Mouse (Mus musculus) neural tube, embryonic 11.5 days (tissue): ENCODE results near the gene Map2k5. TPM values are rescaled to one million over a fixed set of nuclear protein-coding genes. Genes with fewer than 3 reads are reported as not detected.

Source experiments
- ATAC-seq: fragments of 200-750 bp; cut with Nextera tagmentation; 2 replicates; pipeline ENCODE4 v1.8.0; 2017; ENCODE audit warnings: moderate number of reproducible peaks, mild to moderate bottlenecking, moderate TSS enrichment, moderate library complexity; ENCODE audit not compliant: insufficient read depth, low FRiP score, low TSS enrichment
- DNase-seq: peaks from one replicate; pipeline ENCODE4 v3.0.0-alpha.2; 2015; ENCODE audit warnings: low spot score
- H3K27ac ChIP-seq: fragments of 300-500 bp; sonication (generic); 2 replicates; pipeline ENCODE4 v1.5.1; 2014; ENCODE audit warnings: low read depth, mild to moderate bottlenecking, low read length
- H3K27me3 ChIP-seq: fragments of 300-500 bp; sonication (generic); 2 replicates; pipeline ENCODE4 v1.6.1; 2014; ENCODE audit warnings: mild to moderate bottlenecking, low read length, mixed read lengths; ENCODE audit not compliant: control insufficient read depth, insufficient read depth
- H3K36me3 ChIP-seq: fragments of 300-500 bp; sonication (generic); 2 replicates; pipeline ENCODE4 v1.6.1; 2014; ENCODE audit warnings: mild to moderate bottlenecking, low read length, moderate library complexity, mixed read lengths; ENCODE audit not compliant: control insufficient read depth, insufficient read depth
- H3K4me1 ChIP-seq: fragments of 300-500 bp; sonication (generic); 2 replicates; pipeline ENCODE4 v1.6.1; 2014; ENCODE audit warnings: low read length, mixed read lengths; ENCODE audit not compliant: control insufficient read depth, insufficient read depth
- H3K4me2 ChIP-seq: fragments of 300-500 bp; sonication (generic); 2 replicates; pipeline ENCODE4 v1.6.1; 2014; ENCODE audit warnings: low read depth, mild to moderate bottlenecking, moderate library complexity
- H3K4me3 ChIP-seq: fragments of 300-500 bp; sonication (generic); 2 replicates; pipeline ENCODE4 v1.5.1; 2014; ENCODE audit warnings: low read depth, low read length
- H3K9ac ChIP-seq: fragments of 300-500 bp; sonication (generic); 2 replicates; pipeline ENCODE4 v1.6.1; 2014; ENCODE audit warnings: mild to moderate bottlenecking, low read length
- H3K9me3 ChIP-seq: fragments of 300-500 bp; sonication (generic); 2 replicates; pipeline ENCODE4 v1.6.1; 2016; ENCODE audit warnings: low read length; ENCODE audit not compliant: control insufficient read depth
- WGBS: fragments of 180-500 bp; shearing (Covaris S2); extraction: QIAGEN DNeasy Blood & Tissue Kit; methylation state at CpG from one replicate; pipeline ENCODE4 v1.1.7; 2014; 5-methylcytosine and 5-hydroxymethylcytosine counted together
- polyA plus RNA-seq: library from polyadenylated mRNA; unstranded; fragments of >200 nt; fragmentation: Nextera tagmentation; extraction: Ambion mirVana; gene quantifications from 2 replicates; pipeline ENCODE4 v1.2.1, GENCODE M21; 2014

The Map2k5 gene
- polyA plus RNA-seq, 1 experiment from 2014 or later = 41.7 TPM

DNA sequence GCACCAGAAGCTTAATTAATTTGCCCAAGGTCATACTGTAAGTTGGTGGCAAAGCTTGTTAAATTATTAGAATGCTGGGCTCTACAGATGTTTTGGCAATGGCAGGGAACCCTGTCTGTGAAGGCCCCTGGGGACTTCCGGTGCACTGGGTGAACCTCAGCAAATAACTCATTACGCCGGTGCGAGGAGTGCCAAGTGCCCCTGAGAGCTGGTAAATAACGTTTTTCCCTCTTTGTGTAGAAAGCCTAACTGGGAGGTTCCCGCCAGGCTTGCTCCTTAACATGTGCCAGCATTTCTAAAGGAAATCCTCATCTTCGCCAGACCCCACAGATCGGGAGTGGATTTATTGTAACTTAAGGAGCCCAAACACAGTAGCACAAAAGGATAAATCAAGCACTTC, 136.5 kb downstream of the Map2k5 start:
- Histone ChIP-seq H3K4me2 (no peak overlapping the region), H3K9ac (no peak overlapping the region), H3K27ac (no peak overlapping the region), H3K27me3 (no peaks in the 10 kb centered on the region), H3K36me3 (no peaks in the 10 kb centered on the region), H3K9me3 (no peaks in the 10 kb centered on the region), H3K4me1 (0 out of 2 replicates have a peak, but pooled peaks cover 2% of the 10 kb centered on the region), H3K4me3 (no peak overlapping the region)
- ATAC-seq = no peak
- no peak for DNase-seq
- WGBS = 55% methylated on average over 8 of the region's 8 CpGs

DNA sequence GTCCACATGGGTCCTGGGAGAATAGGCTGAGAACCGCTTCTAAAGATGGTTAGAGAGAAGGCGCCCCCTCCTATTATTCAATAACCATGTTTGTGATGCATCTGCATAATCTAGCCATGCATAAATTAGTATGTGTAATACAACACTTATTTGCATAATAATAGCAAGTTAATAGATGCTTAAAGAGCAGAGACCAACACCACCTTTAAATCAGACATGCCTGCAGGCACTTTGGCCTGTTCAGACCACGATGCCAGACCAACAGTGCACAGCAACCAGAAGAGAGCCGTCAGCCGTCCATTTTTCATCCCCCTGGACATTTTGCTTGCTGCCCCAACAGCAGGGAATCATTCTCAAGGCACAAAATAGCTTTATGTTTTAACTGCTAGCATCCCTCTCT, 143.3 kb downstream of the Map2k5 start:
- H3K9ac ChIP-seq = no peak overlapping the region
- no peak overlapping the region for H3K4me2 ChIP-seq
- no peak overlapping the region for H3K27ac ChIP-seq
- no peaks in the 10 kb centered on the region for H3K36me3 ChIP-seq
- H3K4me3 ChIP-seq = no peak overlapping the region
- 55% methylated on average over 5 of the region's 5 CpGs for WGBS
- H3K27me3 ChIP-seq = no peaks in the 10 kb centered on the region
- H3K4me1 ChIP-seq = peaks cover 8% of the 10 kb centered on the region
- DNase-seq = peak; percentile 52
- ATAC-seq = no peak
- H3K9me3 ChIP-seq = no peaks in the 10 kb centered on the region

DNA sequence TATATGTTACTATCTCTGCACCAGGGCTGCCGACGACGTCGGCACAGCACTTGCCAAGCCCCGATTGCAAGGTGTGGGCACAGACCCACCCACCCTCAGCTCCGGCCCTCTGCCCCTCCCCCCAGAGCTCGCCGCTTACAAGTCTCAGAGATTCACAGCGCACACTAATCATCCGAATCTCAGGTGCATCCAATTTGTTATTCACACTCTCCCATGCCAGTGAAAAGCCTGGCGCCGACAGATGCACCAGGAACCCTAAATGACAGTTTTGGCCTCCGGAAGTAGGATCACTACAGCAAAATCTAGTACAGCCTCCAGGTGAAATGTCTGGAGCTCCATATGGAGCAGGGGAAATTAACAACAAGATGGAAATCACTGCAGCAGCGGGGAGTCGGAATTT, 147.4 kb downstream of the Map2k5 start:
- Histone ChIP-seq H3K4me2 (no peak overlapping the region), H3K36me3 (no peaks in the 10 kb centered on the region)

DNA sequence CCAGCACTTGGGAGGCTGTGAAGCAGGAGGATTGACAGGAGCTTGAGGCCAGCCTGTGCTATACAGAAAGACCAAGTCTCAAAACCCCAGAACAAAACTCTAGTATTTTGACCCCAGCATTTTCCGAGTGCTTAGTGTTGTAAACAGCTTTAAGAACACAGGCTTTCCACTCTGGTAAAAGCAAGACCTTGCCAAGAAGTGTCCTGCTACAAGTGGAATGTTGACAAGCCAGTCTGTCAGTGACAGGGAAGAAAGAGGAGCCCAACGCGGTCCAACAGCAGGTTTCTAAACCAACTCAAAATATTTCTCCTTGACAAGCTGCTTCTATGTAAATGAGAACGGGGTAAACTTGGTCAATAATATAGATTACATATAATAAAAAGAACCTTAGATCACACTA, 148.6 kb downstream of the Map2k5 start:
- WGBS = 87% methylated on average over 4 of the region's 4 CpGs
- H3K4me1 ChIP-seq = no peaks in the 10 kb centered on the region
- H3K4me2 ChIP-seq = no peak overlapping the region
- no peaks in the 10 kb centered on the region; the same call in 1 of the 2 replicates for H3K36me3 ChIP-seq
- no peak for ATAC-seq
- no peak overlapping the region for H3K27ac ChIP-seq
- no peaks in the 10 kb centered on the region for H3K27me3 ChIP-seq
- no peak for DNase-seq
- no peak overlapping the region for H3K9ac ChIP-seq
- H3K9me3 ChIP-seq = no peaks in the 10 kb centered on the region
- no peak overlapping the region for H3K4me3 ChIP-seq

More for the DNA sequence above, 147.4 kb downstream of the Map2k5 start:
- H3K9ac ChIP-seq = no peak overlapping the region
- DNase-seq (no peak), ATAC-seq (no peak)
- 52% methylated on average over 15 of the region's 15 CpGs for whole genome bisulfite sequencing
- H3K4me1 ChIP-seq = peaks cover 8% of the 10 kb centered on the region
- H3K27ac ChIP-seq = no peak overlapping the region
- no peaks in the 10 kb centered on the region for H3K27me3 ChIP-seq
- H3K4me3 ChIP-seq = no peak overlapping the region
- no peaks in the 10 kb centered on the region for H3K9me3 ChIP-seq

DNA sequence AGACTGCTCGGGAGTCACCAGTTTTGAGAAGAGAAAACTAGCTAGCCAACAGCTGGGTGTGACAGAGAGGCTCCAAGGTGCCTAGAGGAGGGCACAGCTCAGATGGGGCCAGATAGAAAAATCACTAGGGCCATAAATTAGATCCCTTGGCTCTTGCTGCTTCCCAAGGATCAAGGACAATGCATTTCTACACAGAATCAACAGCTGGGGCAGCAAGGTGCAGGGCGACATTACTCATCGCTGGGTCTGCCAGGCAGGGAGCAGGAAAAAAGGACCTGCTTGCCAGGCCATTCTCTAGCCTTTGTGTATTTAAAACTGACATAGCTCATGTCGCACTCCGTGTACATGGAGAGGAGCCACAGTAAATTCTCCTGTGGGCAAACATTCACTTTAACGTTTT, 155.5 kb downstream of the Map2k5 start:
- 57% methylated on average over 6 of the region's 6 CpGs for WGBS
- H3K9ac ChIP-seq = no peak overlapping the region
- ATAC-seq (no peak), DNase-seq (no peak)
- H3K27ac ChIP-seq = no peak overlapping the region
- no peaks in the 10 kb centered on the region for H3K9me3 ChIP-seq
- no peaks in the 10 kb centered on the region for H3K4me1 ChIP-seq
- H3K27me3 ChIP-seq = no peaks in the 10 kb centered on the region
- no peak overlapping the region for H3K4me3 ChIP-seq
- no peaks in the 10 kb centered on the region; the same call in 1 of the 2 replicates for H3K36me3 ChIP-seq
- H3K4me2 ChIP-seq = no peak overlapping the region

DNA sequence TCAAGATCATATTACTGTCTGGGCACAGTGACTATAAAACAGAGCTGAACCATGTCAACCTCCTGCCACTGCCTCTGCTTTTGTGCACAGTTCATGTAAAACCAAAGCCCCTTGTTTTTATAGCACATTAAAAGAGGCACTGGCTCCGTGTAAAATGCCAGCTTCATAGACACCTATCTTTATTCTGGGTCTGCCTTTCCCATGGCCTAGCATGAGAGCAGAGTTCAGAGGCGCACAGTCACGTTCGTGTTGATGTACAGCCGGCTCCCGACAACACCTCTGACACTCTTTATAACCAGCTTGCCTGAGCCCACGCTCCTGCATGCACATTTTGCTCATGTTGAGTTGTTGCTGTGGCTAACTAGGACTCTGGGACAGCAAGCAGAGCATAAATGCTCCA, 157.9 kb downstream of the Map2k5 start:
- no peak for DNase-seq
- no peaks in the 10 kb centered on the region for H3K9me3 ChIP-seq
- H3K9ac ChIP-seq = no peak overlapping the region
- H3K4me1 ChIP-seq = no peaks in the 10 kb centered on the region
- H3K4me3 ChIP-seq = no peak overlapping the region
- H3K27me3 ChIP-seq = no peaks in the 10 kb centered on the region
- no peak overlapping the region for H3K27ac ChIP-seq
- 80% methylated on average over 7 of the region's 7 CpGs for WGBS
- no peak overlapping the region for H3K4me2 ChIP-seq
- ATAC-seq = no peak
- H3K36me3 ChIP-seq = no peaks in the 10 kb centered on the region; the same call in 1 of the 2 replicates

DNA sequence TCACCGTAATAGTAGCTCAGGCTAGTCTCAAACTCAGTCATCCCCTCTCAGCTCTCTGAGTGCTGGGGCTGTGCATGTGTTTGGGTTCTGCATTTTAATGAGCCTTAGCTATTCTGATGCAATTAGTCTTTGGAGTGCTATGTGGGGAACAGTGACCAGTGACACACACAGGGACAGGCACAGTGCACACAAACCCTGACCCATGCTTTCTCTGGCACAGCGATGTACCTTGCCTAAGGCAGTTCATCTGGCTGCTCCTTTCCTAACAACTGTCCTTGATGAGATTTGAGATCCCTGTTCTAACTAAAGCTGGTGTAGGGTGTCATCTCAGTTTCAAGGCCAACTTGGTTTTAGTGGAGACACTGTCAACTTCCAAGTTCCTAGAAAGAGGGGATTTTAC, 162.7 kb downstream of the Map2k5 start:
- DNase-seq (no peak), ATAC-seq (no peak)
- Histone ChIP-seq H3K4me1 (no peaks in the 10 kb centered on the region), H3K4me2 (no peak overlapping the region), H3K27ac (no peak overlapping the region), H3K9me3 (no peaks in the 10 kb centered on the region), H3K36me3 (no peaks in the 10 kb centered on the region), H3K9ac (no peak overlapping the region), H3K4me3 (no peak overlapping the region), H3K27me3 (no peaks in the 10 kb centered on the region)
- 80% methylated on average over 2 of the region's 2 CpGs for WGBS

DNA sequence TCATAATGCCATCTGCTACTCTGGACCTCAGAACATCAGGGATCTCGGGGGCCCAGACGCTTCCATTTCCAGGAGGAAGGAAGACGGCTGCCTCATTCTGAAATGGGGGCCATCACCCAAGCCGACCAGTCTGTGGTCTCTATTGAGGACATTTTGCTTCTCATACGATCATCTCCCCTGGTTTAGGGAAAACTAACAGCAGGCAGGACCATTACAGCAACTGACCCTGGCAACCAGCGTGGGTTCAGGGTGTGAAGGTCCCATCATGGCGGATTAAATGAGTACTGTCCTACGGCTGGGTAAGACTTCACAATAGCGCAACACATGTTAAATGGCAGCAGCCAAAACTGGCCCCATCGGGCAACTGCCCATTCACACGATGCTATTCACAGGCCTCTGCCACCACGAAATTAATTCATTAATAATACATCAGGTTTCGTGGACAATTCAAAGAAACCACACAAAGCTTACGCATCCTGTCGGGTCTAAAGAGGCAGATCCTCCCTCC, 170.9 kb downstream of the Map2k5 start:
- no peak overlapping the region for H3K4me3 ChIP-seq
- no peak overlapping the region for H3K9ac ChIP-seq
- H3K4me2 ChIP-seq = no peak overlapping the region
- H3K27ac ChIP-seq = no peak overlapping the region
- no peaks in the 10 kb centered on the region for H3K27me3 ChIP-seq
- DNase-seq (no peak), ATAC-seq (peak; percentile 31; the same call in 1 of the 2 replicates)
- H3K9me3 ChIP-seq = no peaks in the 10 kb centered on the region
- 55% methylated on average over 15 of the region's 15 CpGs for WGBS
- H3K36me3 ChIP-seq = no peaks in the 10 kb centered on the region
- peaks cover 9% of the 10 kb centered on the region; the same call in 1 of the 2 replicates for H3K4me1 ChIP-seq

DNA sequence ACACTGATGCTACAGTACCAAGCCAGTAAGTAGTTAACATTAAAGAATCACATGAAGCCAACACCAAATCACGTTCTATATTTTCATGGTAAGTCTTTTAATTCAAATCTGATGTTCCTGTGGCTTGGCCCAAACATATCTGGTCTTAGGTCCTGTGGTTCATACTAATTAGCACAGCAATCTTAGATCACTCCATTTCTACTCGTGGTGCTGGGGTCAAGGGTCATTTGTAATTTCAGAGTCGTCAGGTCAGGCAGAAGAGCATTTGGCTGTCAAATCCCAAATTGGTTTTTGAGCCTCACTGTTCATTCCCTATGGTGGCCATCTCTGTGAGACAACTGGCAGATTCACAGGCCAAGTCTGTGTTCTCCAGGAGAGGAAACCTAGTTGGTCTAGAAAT, 174.2 kb downstream of the Map2k5 start:
- no peak overlapping the region for H3K27ac ChIP-seq
- H3K4me2 ChIP-seq = no peak overlapping the region
- H3K4me3 ChIP-seq = no peak overlapping the region
- H3K27me3 ChIP-seq = no peaks in the 10 kb centered on the region
- no peak for DNase-seq
- peaks cover 9% of the 10 kb centered on the region; the same call in 1 of the 2 replicates for H3K4me1 ChIP-seq
- H3K36me3 ChIP-seq = no peaks in the 10 kb centered on the region
- no peaks in the 10 kb centered on the region for H3K9me3 ChIP-seq
- no peak for ATAC-seq
- no peak overlapping the region for H3K9ac ChIP-seq
- 86% methylated on average over 3 of the region's 3 CpGs for WGBS
